ENCODE assay signal across 32 mouse cellular contexts in genomic region chr6:113778229-113778753, GRCm38 (mm10). TPM values are rescaled to one million over a fixed set of nuclear protein-coding genes. Genes with fewer than 3 reads are reported as not detected.
DNase-seq lines count a peak whose midpoint lies in the region; ATAC-seq and TF ChIP-seq lines count a peak whose summit lies in the region.
"Had no signal": no experiment of that assay in that cellular context is flagged by ENCODE, and none has a peak within 500 bp of the region (broad histone marks: within the 10 kb centered on the region; RNA-seq: fewer than 3 reads in every experiment).

No protein-coding gene starts in this region.

- TF ChIP-seq CTCF in kidney, postnatal 0 days (IDR thresholded peaks at IDR 0.05; ENCODE audit: low read depth) = no peak
- TF ChIP-seq CTCF in olfactory bulb, adult 2 months (IDR thresholded peaks at IDR 0.05; ENCODE audit: insufficient read depth, low read depth, low read length) = no peak

- H3K9ac ChIP-seq in kidney, postnatal 0 days (ENCODE audit: low read depth, low read length) = no peak overlapping the region
- no peak overlapping the region for H3K9ac ChIP-seq in limb, embryonic 13.5 days
- H3K9ac ChIP-seq: embryonic facial prominence, embryonic 15.5 days; hindbrain, embryonic 12.5 days; liver, embryonic 14.5 days; midbrain, embryonic 13.5 days had no signal

- intact Hi-C loops in left cerebral cortex, postnatal 36 days (cut with DNase I) = no loop called here

- no peak overlapping the region for H3K4me2 ChIP-seq in kidney, postnatal 0 days (ENCODE audit: low read length)
- H3K4me2 ChIP-seq in limb, embryonic 13.5 days (replicated peaks) = peak overlapping the region; percentile 14
- H3K4me2 ChIP-seq: embryonic facial prominence, embryonic 15.5 days; heart, embryonic 11.5 days; hindbrain, embryonic 12.5 days; midbrain, embryonic 13.5 days had no signal

- DNase-seq in kidney, postnatal 0 days (ENCODE audit: low spot score) = peak; percentile 3
- DNase-seq in kidney, postnatal 36 days = no peak
- DNase-seq in MN1 (ENCODE audit: low spot score) = peak; percentile 29
- no peak for DNase-seq in left cerebral cortex, postnatal 36 days (ENCODE audit: low spot score in 2 of 2)
- DNase-seq: adrenal gland, postnatal 36 days; cerebellum, adult 2 months; cerebellum, postnatal 14 days; gastrocnemius, postnatal 25 days; heart, adult 11 months; heart, postnatal 36 days; kidney, adult 9 months; kidney, postnatal 14 days; liver; lung, adult 2 months; lung, postnatal 10 days; thymus, postnatal 14 days had no signal

- no peak for ATAC-seq in kidney, postnatal 0 days (replicated peaks; ENCODE audit: low FRiP score, low read depth)
- ATAC-seq in limb, embryonic 13.5 days (ENCODE audit: low FRiP score, low read depth) = 0 out of 2 replicates have a peak, but pooled peaks have one; percentile 65
- ATAC-seq in erythroblast, adult 5-6 weeks (replicated peaks; ENCODE audit: low FRiP score, poor library complexity, severe bottlenecking) = no peak
- ATAC-seq: forebrain, embryonic 14.5 days; intestine, postnatal 0 days; midbrain, embryonic 13.5 days had no signal

- WGBS in kidney, postnatal 0 days = 45% methylated on average over 7 of the region's 7 CpGs
- WGBS in limb, embryonic 13.5 days = 15% methylated on average over 7 of the region's 7 CpGs
- WGBS in olfactory bulb, adult 2 months = 24% methylated on average over 7 of the region's 7 CpGs

- H3K27me3 ChIP-seq in kidney, postnatal 0 days (ENCODE audit: insufficient read depth, low read length) = no peaks in the 10 kb centered on the region
- no peaks in the 10 kb centered on the region for H3K27me3 ChIP-seq in limb, embryonic 13.5 days
- H3K27me3 ChIP-seq: embryonic facial prominence, embryonic 15.5 days; hindbrain, embryonic 12.5 days; midbrain, embryonic 13.5 days had no signal

- H3K4me1 ChIP-seq in kidney, postnatal 0 days (replicated peaks; ENCODE audit: insufficient read depth, low read length) = no peaks in the 10 kb centered on the region
- peaks cover 12% of the 10 kb centered on the region for H3K4me1 ChIP-seq in limb, embryonic 13.5 days
- peaks cover 42% of the 10 kb centered on the region for H3K4me1 ChIP-seq in olfactory bulb, adult 2 months (ENCODE audit: control insufficient read depth, insufficient read depth, low read length)
- H3K4me1 ChIP-seq: embryonic facial prominence, embryonic 10.5 days; embryonic facial prominence, embryonic 15.5 days; hindbrain, embryonic 12.5 days; midbrain, embryonic 13.5 days had no signal

- H3K4me3 ChIP-seq in kidney, postnatal 0 days (replicated peaks; ENCODE audit: low read depth, low read length) = no peak overlapping the region
- H3K4me3 ChIP-seq in limb, embryonic 13.5 days = no peak overlapping the region
- no peak overlapping the region for H3K4me3 ChIP-seq in olfactory bulb, adult 2 months (ENCODE audit: insufficient read depth, low read depth, low read length)
- H3K4me3 ChIP-seq: embryonic facial prominence, embryonic 10.5 days; embryonic facial prominence, embryonic 15.5 days; hindbrain, embryonic 12.5 days; midbrain, embryonic 13.5 days had no signal

- no peaks in the 10 kb centered on the region for H3K36me3 ChIP-seq in kidney, postnatal 0 days (ENCODE audit: insufficient read depth, low read length)
- no peaks in the 10 kb centered on the region for H3K36me3 ChIP-seq in limb, embryonic 13.5 days
- H3K36me3 ChIP-seq: embryonic facial prominence, embryonic 10.5 days; embryonic facial prominence, embryonic 15.5 days had no signal

- no peaks in the 10 kb centered on the region for H3K9me3 ChIP-seq in kidney, postnatal 0 days (replicated peaks; ENCODE audit: low read length)
- H3K9me3 ChIP-seq in limb, embryonic 13.5 days = no peaks in the 10 kb centered on the region
- H3K9me3 ChIP-seq: embryonic facial prominence, embryonic 10.5 days; embryonic facial prominence, embryonic 15.5 days; hindbrain, embryonic 12.5 days; midbrain, embryonic 13.5 days had no signal

- H3K27ac ChIP-seq in kidney, postnatal 0 days = no peak overlapping the region
- peak overlapping the region; percentile 16; the same call in 1 of the 2 replicates for H3K27ac ChIP-seq in limb, embryonic 13.5 days
- H3K27ac ChIP-seq in olfactory bulb, adult 2 months (ENCODE audit: insufficient read depth, low read depth, low read length) = peak overlapping the region; percentile 58
- H3K27ac ChIP-seq: embryonic facial prominence, embryonic 10.5 days; embryonic facial prominence, embryonic 15.5 days; hindbrain, embryonic 12.5 days; liver, embryonic 14.5 days; macrophage; midbrain, embryonic 13.5 days had no signal

- TF ChIP-seq POLR2A in olfactory bulb, adult 2 months (IDR thresholded peaks at IDR 0.05; ENCODE audit: insufficient read depth, low read depth, low read length) = no peak

RNA-seq across cellular contexts. Expression of gene Sec13, which starts 37.7 kb away (rescaled TPM):
- polyA plus RNA-seq in kidney, postnatal 0 days (2015; fragmentation: Nextera tagmentation; extraction: Ambion mirVana) = 216 and 238 TPM in 2 replicates
- 321 and 322 TPM in 2 replicates for polyA plus RNA-seq in limb, embryonic 13.5 days (2015; fragmentation: Nextera tagmentation; extraction: Ambion mirVana)
- polyA plus RNA-seq in olfactory bulb, adult 2 months (2012; ENCODE audit: insufficient read depth, insufficient read length, low replicate concordance, missing spikeins) = not detected in 2 replicates
- total RNA-seq in erythroblast, adult 5-6 weeks (2015; ENCODE audit: low replicate concordance) = 32.9 and 35.7 TPM in 2 replicates
- 29.3 and 45.0 TPM in 2 replicates for total RNA-seq in erythroblast, adult 5-6 weeks (2017; ENCODE audit: low replicate concordance)
- 10 to 100 TPM; 64.4 to 65.6 TPM for total RNA-seq in left cerebral cortex, postnatal 36 days (2021)

RNA-seq across cellular contexts. Expression of gene Ghrl, which starts 58.6 kb away (rescaled TPM):
- polyA plus RNA-seq in kidney, postnatal 0 days (2015; fragmentation: Nextera tagmentation; extraction: Ambion mirVana) = not detected in 2 replicates
- 0.65 TPM in 1 of 2 replicates, not detected in the other for polyA plus RNA-seq in limb, embryonic 13.5 days (2015; fragmentation: Nextera tagmentation; extraction: Ambion mirVana)
- not detected in 2 replicates for polyA plus RNA-seq in olfactory bulb, adult 2 months (2012; ENCODE audit: insufficient read depth, insufficient read length, low replicate concordance, missing spikeins)
- not detected in 2 replicates for total RNA-seq in erythroblast, adult 5-6 weeks (2015; ENCODE audit: low replicate concordance)
- total RNA-seq in erythroblast, adult 5-6 weeks (2017; ENCODE audit: low replicate concordance) = not detected in 2 replicates
- not detected for total RNA-seq in left cerebral cortex, postnatal 36 days (2021)
- total RNA-seq: adrenal gland, postnatal 36 days; gastrocnemius, adult 18-20 months; gastrocnemius, postnatal 25 days; heart, postnatal 36 days; layer of hippocampus, adult 18-20 months; left cerebral cortex, postnatal 10 days; megakaryocyte-erythroid progenitor cell, adult 5-6 weeks had no signal
- polyA plus RNA-seq: embryonic facial prominence, embryonic 10.5 days; macrophage had no signal

Comparison
In these comparisons a context has a peak if more than half of its experiments do, and no peak if none do; other contexts are left out.
1. DNase-seq: peak in kidney, postnatal 0 days (single experiment) and MN1 (single experiment); none in kidney, postnatal 36 days (0 of 2) and left cerebral cortex, postnatal 36 days (0 of 2).
2. RNA of gene Sec13, which starts 37.7 kb away (polyA plus RNA-seq): 321 to 322 TPM in limb, embryonic 13.5 days and 216 to 238 TPM in kidney, postnatal 0 days; not detected in olfactory bulb, adult 2 months; every median in the first group is over 100 times any median in the second.